Mouse (Mus musculus): Measurements from ENCODE around the gene Mus81.
"Not testable (repeated sequence)": the region's sequence is repeated elsewhere in the genome, so short reads cannot be mapped to it uniquely, and the experiment has no call there.

Gene Mus81

GRCm38 (mm10) chr19:5487768-5488550 is at the start of gene Mus81:
TSS of gene Mus81 (minus strand) at chr19:5488402.
- DNase-seq = peak; percentile 96

- DNase-seq = no peak
Observed at GRCm38 (mm10) chr19:5532520-5532919, 44.3 kb upstream of the Mus81 start.

GRCm38 (mm10) chr19:5530138-5530524 is 41.9 kb upstream of the Mus81 start:
- DNase-seq = no peak

- DNase-seq = peak; percentile 95
Observed at GRCm38 (mm10) chr19:5529325-5530137, 41.3 kb upstream of the Mus81 start.

GRCm38 (mm10) chr19:5525204-5525603 is 37.0 kb upstream of the Mus81 start:
- DNase-seq = no peak

GRCm38 (mm10) chr19:5518721-5519120 is 30.5 kb upstream of the Mus81 start:
- DNase-seq = no peak

GRCm38 (mm10) chr19:5516906-5517505 is 28.8 kb upstream of the Mus81 start:
- DNase-seq = no peak

GRCm38 (mm10) chr19:5515840-5516777 is 27.9 kb upstream of the Mus81 start:
- DNase-seq = no peak

- no peak for DNase-seq
Observed at GRCm38 (mm10) chr19:5513005-5513349, 24.8 kb upstream of the Mus81 start.

GRCm38 (mm10) chr19:5512091-5513004 is 24.1 kb upstream of the Mus81 start:
- no peak for DNase-seq

- no peak for DNase-seq
Observed at GRCm38 (mm10) chr19:5511074-5511632, 23.0 kb upstream of the Mus81 start.

GRCm38 (mm10) chr19:5510031-5511026 is 22.1 kb upstream of the Mus81 start, which contains the start of gene Snx32:
TSS of gene Snx32 (minus strand) at chr19:5510538.
- DNase-seq = peak; percentile 97

GRCm38 (mm10) chr19:5503687-5504086 is 15.5 kb upstream of the Mus81 start, which contains the start of gene 1700020D05Rik:
TSS of gene 1700020D05Rik (minus strand) at chr19:5503787.
- no peak for DNase-seq

GRCm38 (mm10) chr19:5500330-5500875 is 12.2 kb upstream of the Mus81 start:
- DNase-seq = no peak

- DNase-seq = no peak
Observed at GRCm38 (mm10) chr19:5496052-5496370, 7.8 kb upstream of the Mus81 start.

GRCm38 (mm10) chr19:5495353-5496051 is 7.3 kb upstream of the Mus81 start:
- no peak for DNase-seq

GRCm38 (mm10) chr19:5494314-5494713 is 6.1 kb upstream of the Mus81 start:
- no peak for DNase-seq

- not testable (repeated sequence) for DNase-seq
Observed at GRCm38 (mm10) chr19:5493301-5493721, 5.1 kb upstream of the Mus81 start.

GRCm38 (mm10) chr19:5492641-5493040 is 4.4 kb upstream of the Mus81 start:
- no peak for DNase-seq
